Mouse (Mus musculus): ENCODE results near the gene Olfr49. TPM values are rescaled to one million over a fixed set of nuclear protein-coding genes. Genes with fewer than 3 reads are reported as not detected.
"Not testable (repeated sequence)": the region's sequence is repeated elsewhere in the genome, so short reads cannot be mapped to it uniquely, and the experiment has no call there.

The Olfr49 gene
- polyA plus RNA-seq, 2 experiments from 2014 or later = 0.11 TPM; not detected in 1

GRCm38 (mm10) chr14:54230638-54231150, 54.0 kb downstream of the Olfr49 start:
- no peak for ATAC-seq

DNA sequence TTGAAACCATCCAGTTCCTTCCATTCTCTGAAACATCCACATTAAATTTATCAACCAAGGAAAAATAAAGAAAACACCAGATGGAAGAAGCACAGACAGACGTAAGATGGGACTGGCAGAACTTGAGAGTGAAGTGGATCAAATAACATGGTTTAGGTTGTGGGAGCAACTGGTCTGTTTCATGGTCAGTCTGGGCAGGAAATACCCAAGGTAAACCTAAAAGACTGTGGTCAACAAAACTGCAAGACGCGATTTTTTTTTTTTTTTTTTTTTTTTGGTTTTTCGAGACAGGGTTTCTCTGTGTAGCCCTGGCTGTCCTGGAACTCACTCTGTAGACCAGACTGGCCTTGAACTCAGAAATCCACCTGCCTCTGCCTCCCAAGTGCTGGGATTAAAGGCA, 54.9 kb downstream of the Olfr49 start:
- ATAC-seq = not testable (repeated sequence)

- ATAC-seq = no peak
These were observed 55.6 kb downstream of the Olfr49 start for GRCm38 (mm10) chr14:54228933-54229713.

GRCm38 (mm10) chr14:54228501-54228900, 56.2 kb downstream of the Olfr49 start:
- ATAC-seq = no peak

Other genes starting within 250 kb of the Olfr49 start
- 100 to 1,000 TPM; 437 to 457 TPM for gene Dad1, start 30.8 kb downstream of the Olfr49 start, polyA plus RNA-seq (2017; shearing (Covaris generic))
- gene Abhd4, start 30.8 kb downstream of the Olfr49 start, polyA plus RNA-seq (2017; shearing (Covaris generic)) = 10 to 100 TPM; 19.5 to 30.2 TPM
- 10 to 100 TPM; 77.4 to 80.4 TPM for gene Oxa1l, start 75.9 kb upstream of the Olfr49 start, polyA plus RNA-seq (2017; shearing (Covaris generic))
- 1 to 10 TPM; 1.2 to 1.3 TPM for gene Slc7a7, start 132.8 kb upstream of the Olfr49 start, polyA plus RNA-seq (2017; shearing (Covaris generic))
- gene Mrpl52, start 142.0 kb upstream of the Olfr49 start, polyA plus RNA-seq (2017; shearing (Covaris generic)) = 100 to 1,000 TPM; 216 to 249 TPM
- gene Mmp14, start 146.7 kb upstream of the Olfr49 start, polyA plus RNA-seq (2017; shearing (Covaris generic)) = not detected
- 10 to 100 TPM; 59.9 to 60.2 TPM for gene Lrp10, start 179.2 kb upstream of the Olfr49 start, polyA plus RNA-seq (2017; shearing (Covaris generic))
- 1 to 10 TPM in 1 of 2 experiments, under 1 TPM in 1; 0.54 to 1.1 TPM for gene Rem2, start 191.2 kb upstream of the Olfr49 start, polyA plus RNA-seq (2017; shearing (Covaris generic))
- 10 to 100 TPM; 44.9 to 54.8 TPM for gene Prmt5, start 232.6 kb upstream of the Olfr49 start, polyA plus RNA-seq (2017; shearing (Covaris generic))

Measured in CD4-positive, CD25-positive, alpha-beta regulatory T cell, adult 4 months (primary cell).